In genomic region chr6:135332737-135333281, GRCm38 (mm10) we compare ENCODE assay signal across 8 mouse cellular contexts. TPM values are rescaled to one million over a fixed set of nuclear protein-coding genes. Genes with fewer than 3 reads are reported as not detected.
DNase-seq lines count a peak whose midpoint lies in the region; ATAC-seq and TF ChIP-seq lines count a peak whose summit lies in the region.

No protein-coding gene starts in this region.

- peak; percentile 27 for DNase-seq in gastrocnemius, adult 18-20 months (ENCODE audit: low spot score)
- no peak for DNase-seq in gastrocnemius, postnatal 36 days
- peak; percentile 67 for DNase-seq in forebrain, embryonic 14.5 days (ENCODE audit: low spot score)
- DNase-seq in mesoderm, embryonic 11.5 days (ENCODE audit: low read depth, low spot score): peak; percentile 70
- DNase-seq in layer of hippocampus, postnatal 25 days (ENCODE audit: extremely low spot score in 1 of 2, low spot score in 1 of 2): no peak
- DNase-seq in cerebellum, adult 11-12 months: no peak
- DNase-seq in urinary bladder, postnatal 36 days (ENCODE audit: low spot score in 2 of 2): no peak

- intact Hi-C loops in gastrocnemius, postnatal 36 days (cut with DNase I): no loop called here

- no peaks in the 10 kb centered on the region for H3K4me1 ChIP-seq in forebrain, embryonic 14.5 days (ENCODE audit: control insufficient read depth, insufficient read depth, low read length)
- 0 out of 2 replicates have a peak, but pooled peaks cover 7% of the 10 kb centered on the region for H3K4me1 ChIP-seq in intestine, postnatal 0 days (replicated peaks; ENCODE audit: control insufficient read depth, insufficient read depth, low read length)

- H3K27me3 ChIP-seq in forebrain, embryonic 14.5 days (replicated peaks; ENCODE audit: control insufficient read depth, insufficient read depth, low read length): no peaks in the 10 kb centered on the region
- H3K27me3 ChIP-seq in intestine, postnatal 0 days (replicated peaks; ENCODE audit: control insufficient read depth, insufficient read depth, low read length): no peaks in the 10 kb centered on the region

- H3K9me3 ChIP-seq in forebrain, embryonic 14.5 days (replicated peaks; ENCODE audit: control insufficient read depth, low read length): no peaks in the 10 kb centered on the region
- no peaks in the 10 kb centered on the region for H3K9me3 ChIP-seq in intestine, postnatal 0 days (ENCODE audit: control insufficient read depth)

- no peak overlapping the region for H3K4me2 ChIP-seq in forebrain, embryonic 14.5 days (ENCODE audit: low read length)
- peak overlapping the region; percentile 39; the same call in 1 of the 2 replicates for H3K4me2 ChIP-seq in intestine, postnatal 0 days (replicated peaks; ENCODE audit: low read depth)

- TF ChIP-seq CTCF in intestine, postnatal 0 days (IDR thresholded peaks at IDR 0.05; ENCODE audit: low read depth): no peak

- no peak overlapping the region for H3K27ac ChIP-seq in forebrain, embryonic 14.5 days (ENCODE audit: low read depth, low read length)
- H3K27ac ChIP-seq in intestine, postnatal 0 days (ENCODE audit: low read depth, low read length): no peak overlapping the region

- H3K36me3 ChIP-seq in forebrain, embryonic 14.5 days (ENCODE audit: control insufficient read depth, insufficient read depth, low read length): no peaks in the 10 kb centered on the region
- no peaks in the 10 kb centered on the region for H3K36me3 ChIP-seq in intestine, postnatal 0 days (ENCODE audit: control insufficient read depth, insufficient read depth)

- no peak overlapping the region for H3K9ac ChIP-seq in forebrain, embryonic 14.5 days (ENCODE audit: low read length)
- no peak overlapping the region for H3K9ac ChIP-seq in intestine, postnatal 0 days (ENCODE audit: low read depth, low read length)

- H3K4me3 ChIP-seq in forebrain, embryonic 14.5 days (ENCODE audit: low read depth, low read length): no peak overlapping the region
- no peak overlapping the region for H3K4me3 ChIP-seq in intestine, postnatal 0 days (ENCODE audit: low read depth, low read length)

- ATAC-seq in forebrain, embryonic 14.5 days: peak; percentile 78
- peak; percentile 73 for ATAC-seq in intestine, postnatal 0 days

- 18% methylated on average over 10 of the region's 10 CpGs for WGBS in forebrain, embryonic 14.5 days
- WGBS in intestine, postnatal 0 days: 36% methylated on average over 10 of the region's 10 CpGs

RNA-seq across cellular contexts. Expression of gene Pbp2, which starts 22.6 kb away (rescaled TPM):
- not detected for total RNA-seq in gastrocnemius, adult 18-20 months (2021)
- total RNA-seq in gastrocnemius, postnatal 36 days (2021): not detected
- polyA plus RNA-seq in forebrain, embryonic 14.5 days (2014; fragmentation: Nextera tagmentation; extraction: Ambion mirVana): not detected in 2 replicates
- polyA plus RNA-seq in intestine, postnatal 0 days (2015; fragmentation: Nextera tagmentation; extraction: Ambion mirVana): not detected in 2 replicates
- not detected for total RNA-seq in layer of hippocampus, postnatal 25 days (2021)

RNA-seq across cellular contexts. Expression of gene Emp1, which starts 29.5 kb away (rescaled TPM):
- 10 to 100 TPM; 20.3 to 48.7 TPM for total RNA-seq in gastrocnemius, adult 18-20 months (2021)
- total RNA-seq in gastrocnemius, postnatal 36 days (2021): 10 to 100 TPM; 25.5 to 34.9 TPM
- polyA plus RNA-seq in forebrain, embryonic 14.5 days (2014; fragmentation: Nextera tagmentation; extraction: Ambion mirVana): 3.4 and 3.5 TPM in 2 replicates
- polyA plus RNA-seq in intestine, postnatal 0 days (2015; fragmentation: Nextera tagmentation; extraction: Ambion mirVana): 42.5 and 42.8 TPM in 2 replicates
- 1 to 10 TPM; 2.4 to 2.5 TPM for total RNA-seq in layer of hippocampus, postnatal 25 days (2021)

Comparison
In these comparisons a context has a peak if more than half of its experiments do, and no peak if none do; other contexts are left out.
1. DNase-seq: peak in gastrocnemius, adult 18-20 months (single experiment), forebrain, embryonic 14.5 days (single experiment) and mesoderm, embryonic 11.5 days (single experiment); none in gastrocnemius, postnatal 36 days (0 of 2), layer of hippocampus, postnatal 25 days (0 of 2), cerebellum, adult 11-12 months (single experiment) and urinary bladder, postnatal 36 days (0 of 2).
2. RNA of gene Emp1, which starts 29.5 kb away (total RNA-seq): 20.3 to 48.7 TPM in gastrocnemius, adult 18-20 months and 25.5 to 34.9 TPM in gastrocnemius, postnatal 36 days; 2.4 to 2.5 TPM in layer of hippocampus, postnatal 25 days; every median in the first group is over 4 times any median in the second.